Mouse (Mus musculus) megakaryocyte progenitor cell, adult 5-6 weeks (primary cell): ENCODE data around the gene Adam1b. TPM values are rescaled to one million over a fixed set of nuclear protein-coding genes. Genes with fewer than 3 reads are reported as not detected.

Source experiments
- ATAC-seq: replicated peaks from 2 replicates; pipeline ENCODE4 v1.8.0; 2016; ENCODE audit warnings: mild to moderate bottlenecking, moderate TSS enrichment, inconsistent platforms; ENCODE audit not compliant: poor library complexity
- total RNA-seq, 2 experiments: library from RNA; stranded (forward) in 1 of 2; stranded (reverse) in 1 of 2; fragments of 157-497, 149-512 nt in 1 of 2; fragments of 200-1000 nt in 1 of 2; gene quantifications; 2 replicates each; pipeline versions ENCODE4 v1.2.3 to v1.2.4; 2015 to 2017

Gene Adam1b
- total RNA-seq (2015) (0.05 TPM in 1 of 2 replicates, not detected in the other), total RNA-seq (2017) (0.25 TPM in 1 of 2 replicates, not detected in the other)

GRCm38 (mm10) chr5:121503231-121503630 is at the start of gene Adam1b:
Adam1b (minus strand) TSS chr5:121503435.
- ATAC-seq, result no peak

GRCm38 (mm10) chr5:121549196-121549595 is 46.0 kb upstream of the Adam1b start:
- no peak for ATAC-seq

- ATAC-seq, result no peak
Observed at GRCm38 (mm10) chr5:121547084-121547483, 43.8 kb upstream of the Adam1b start.

DNA sequence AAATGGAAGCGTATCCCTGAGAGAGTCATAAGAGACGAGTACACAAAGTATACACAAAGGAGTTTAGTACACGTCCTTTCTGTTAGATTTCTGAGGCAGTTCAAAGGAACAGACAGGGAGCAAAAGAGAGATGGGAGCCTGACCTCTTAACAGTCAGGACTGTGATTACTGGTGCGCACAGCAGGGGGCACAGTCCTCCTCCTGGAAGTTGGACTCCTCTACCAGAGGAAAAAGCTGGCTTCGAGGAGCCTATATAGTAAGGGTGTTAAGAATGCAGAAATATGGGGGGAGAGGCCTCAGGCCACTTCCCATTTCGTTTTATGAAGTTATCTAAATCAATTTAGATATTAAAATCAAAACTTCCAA is 43.3 kb upstream of the Adam1b start:
- peak; percentile 77 for ATAC-seq

GRCm38 (mm10) chr5:121545793-121546529 is 42.7 kb upstream of the Adam1b start, which contains the start of gene Mapkapk5:
Mapkapk5 (minus strand) TSS chr5:121545905.
- peak; percentile 91 for ATAC-seq

DNA sequence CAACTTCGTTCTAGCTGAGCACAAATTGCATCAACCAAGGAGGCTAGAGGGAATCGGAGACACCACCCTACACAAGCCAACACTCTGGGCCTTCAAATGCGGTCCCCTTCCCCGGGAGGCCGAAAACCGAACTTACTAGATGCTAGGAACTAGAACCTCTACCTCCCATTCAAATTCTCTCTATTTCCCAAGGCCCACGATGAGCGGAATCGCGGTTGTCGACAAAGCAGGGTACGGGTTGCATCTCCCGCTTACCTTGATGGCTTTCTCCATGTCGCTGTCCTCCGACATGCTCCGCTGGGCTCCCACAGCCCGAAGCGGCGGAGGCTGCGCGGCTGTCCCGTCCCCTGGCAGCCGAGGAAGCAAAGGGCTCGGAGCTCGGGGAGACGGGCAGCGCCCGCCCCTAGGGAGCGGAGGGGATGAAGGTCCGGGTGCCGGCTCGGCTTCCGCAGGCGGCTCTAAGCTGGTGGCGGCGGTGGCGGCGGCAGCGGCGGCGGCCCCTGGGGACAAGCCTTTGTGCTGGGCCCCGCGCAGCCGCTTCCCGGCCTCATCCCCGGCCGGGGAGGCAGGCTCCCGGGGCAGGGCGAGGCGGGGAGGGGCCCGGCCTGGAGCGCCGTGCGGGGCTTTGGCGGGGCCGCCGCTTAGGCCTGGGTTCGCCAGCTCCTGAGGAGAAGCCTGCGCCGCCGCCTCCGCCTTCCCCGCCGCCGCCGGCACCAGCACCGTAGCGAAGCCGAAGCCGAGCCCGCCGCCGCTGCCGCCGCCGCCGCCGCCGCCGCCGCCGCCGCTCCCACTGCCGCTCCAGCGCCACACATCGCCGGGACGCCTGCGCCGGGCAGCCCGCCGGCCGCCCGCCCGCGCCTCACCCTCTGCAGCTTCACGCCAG is 41.9 kb upstream of the Adam1b start, which contains the start of the genes Adam1a and Gm42878:
Gene Adam1a (minus strand): TSS at position 573 of the 883 bp plus-strand sequence.
Gene Gm42878 (minus strand): TSS at position 573 of the 883 bp plus-strand sequence.
- 0 out of 2 replicates have a peak, but pooled peaks have one; percentile 12 for ATAC-seq

- no peak for ATAC-seq
Observed at GRCm38 (mm10) chr5:121543370-121543769, 40.1 kb upstream of the Adam1b start.

- no peak for ATAC-seq
Observed at GRCm38 (mm10) chr5:121541235-121541634, 38.0 kb upstream of the Adam1b start.

GRCm38 (mm10) chr5:121540066-121540465 is 36.8 kb upstream of the Adam1b start:
- no peak for ATAC-seq

DNA sequence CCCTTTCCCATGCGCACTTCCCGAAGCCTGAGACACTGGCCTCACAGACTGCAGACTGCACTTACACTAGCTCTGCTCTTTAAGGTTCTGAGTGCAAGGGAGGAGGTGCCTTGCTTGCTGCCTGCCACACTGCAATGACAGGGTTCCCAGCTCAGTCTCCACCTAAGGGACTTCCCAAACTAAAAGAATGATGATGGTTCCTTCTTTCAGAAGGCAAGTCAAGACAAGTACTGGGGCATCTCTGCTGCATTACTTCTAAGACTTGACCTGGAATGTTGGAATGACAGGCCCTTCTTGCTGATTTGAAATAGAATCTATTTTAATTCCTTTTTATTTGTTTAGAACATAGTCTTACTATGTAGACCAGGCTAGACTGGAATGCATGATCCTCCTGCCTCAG is 34.4 kb upstream of the Adam1b start:
- ATAC-seq, result no peak

DNA sequence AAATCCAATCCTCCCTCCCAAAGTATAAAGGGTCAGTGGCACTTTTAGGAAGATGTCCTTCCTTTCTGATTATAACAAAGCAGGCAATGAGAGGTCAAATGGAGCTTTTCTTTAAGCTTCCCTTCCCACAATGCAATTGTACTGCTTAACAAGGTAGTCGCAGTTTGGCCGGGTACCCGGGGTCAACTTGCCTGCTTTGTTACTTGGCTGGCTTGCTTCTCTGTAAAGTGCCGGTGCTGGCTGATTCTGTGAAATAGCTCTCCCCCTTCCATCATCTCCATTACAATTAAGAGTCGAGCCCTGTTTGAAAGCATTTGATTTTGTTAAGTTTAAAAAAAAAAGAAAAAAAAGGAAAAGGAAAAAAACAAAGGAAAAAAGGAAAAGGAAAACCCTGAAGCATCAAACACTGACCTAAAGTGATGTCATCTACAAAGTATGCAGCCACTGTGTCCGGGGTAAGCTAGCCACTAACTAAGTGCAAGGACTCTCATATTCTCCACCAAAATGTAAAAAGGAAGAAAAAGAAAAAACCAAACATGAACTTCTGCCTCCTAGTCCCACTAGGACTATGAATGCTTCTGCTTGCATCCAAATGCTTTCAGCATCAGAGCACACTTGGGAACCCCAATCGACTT is 33.8 kb upstream of the Adam1b start:
- no peak for ATAC-seq

DNA sequence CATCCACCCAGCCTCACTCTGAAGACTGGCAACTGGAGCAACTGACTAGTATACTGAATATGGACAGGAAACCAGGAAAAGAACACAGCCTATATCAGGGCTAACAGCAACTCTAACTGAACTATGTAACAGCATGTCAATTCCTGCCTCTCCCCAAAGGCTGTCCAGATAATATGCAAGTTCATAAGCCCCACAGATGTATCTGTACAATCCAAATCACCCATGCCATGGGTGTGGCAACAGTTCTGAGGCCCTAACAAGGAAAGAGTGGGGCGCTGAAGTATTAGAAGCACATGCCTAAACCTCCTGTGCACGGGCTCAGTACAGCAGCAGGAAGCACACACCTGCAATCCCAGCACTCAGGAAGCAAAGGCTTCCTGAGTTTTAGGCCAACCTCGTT is 31.9 kb upstream of the Adam1b start:
- peak; percentile 88 for ATAC-seq

- peak; percentile 47 for ATAC-seq
Observed at GRCm38 (mm10) chr5:121534521-121534920, 31.3 kb upstream of the Adam1b start.

- no peak for ATAC-seq
Observed at GRCm38 (mm10) chr5:121526961-121527360, 23.7 kb upstream of the Adam1b start.

DNA sequence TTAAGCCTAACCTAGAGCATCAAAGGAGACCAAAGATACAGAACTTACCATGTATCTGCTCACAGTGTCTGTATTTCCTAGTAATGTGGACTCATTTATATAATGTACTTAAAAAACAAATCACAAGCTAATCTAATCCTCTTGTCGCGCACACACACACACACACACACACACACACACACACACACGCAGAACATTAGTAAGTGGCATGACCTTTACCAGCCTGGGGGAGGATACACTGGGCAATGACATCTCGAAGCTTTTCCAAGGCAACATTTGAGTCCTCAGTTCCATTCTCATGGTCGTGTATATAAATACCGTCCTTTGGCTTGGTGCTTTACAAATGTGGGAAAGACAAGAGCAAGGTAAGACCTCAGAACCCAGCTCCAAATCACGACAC is 23.3 kb upstream of the Adam1b start:
- ATAC-seq, result no peak

GRCm38 (mm10) chr5:121525774-121526450 is 22.7 kb upstream of the Adam1b start:
- ATAC-seq, result no peak

DNA sequence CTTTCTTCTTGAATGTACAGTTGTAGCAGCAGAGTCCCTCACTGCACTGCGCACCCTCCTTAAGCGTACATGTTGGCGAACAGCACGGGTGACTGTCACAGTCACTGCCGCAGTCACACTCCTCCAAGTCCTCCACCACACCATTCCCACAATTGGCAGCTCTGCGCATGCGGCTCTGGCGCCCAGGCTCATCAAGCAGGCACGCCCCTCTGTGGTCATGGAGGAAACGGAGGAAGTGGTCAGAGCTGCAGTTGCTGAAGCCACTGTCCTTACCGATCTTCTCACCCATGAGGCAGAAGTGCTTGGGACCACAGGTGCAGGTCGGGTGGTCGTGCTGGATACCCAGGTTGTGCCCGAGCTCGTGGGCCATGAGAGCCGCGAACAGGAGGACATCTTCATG is 16.5 kb upstream of the Adam1b start:
- peak; percentile 93 for ATAC-seq

DNA sequence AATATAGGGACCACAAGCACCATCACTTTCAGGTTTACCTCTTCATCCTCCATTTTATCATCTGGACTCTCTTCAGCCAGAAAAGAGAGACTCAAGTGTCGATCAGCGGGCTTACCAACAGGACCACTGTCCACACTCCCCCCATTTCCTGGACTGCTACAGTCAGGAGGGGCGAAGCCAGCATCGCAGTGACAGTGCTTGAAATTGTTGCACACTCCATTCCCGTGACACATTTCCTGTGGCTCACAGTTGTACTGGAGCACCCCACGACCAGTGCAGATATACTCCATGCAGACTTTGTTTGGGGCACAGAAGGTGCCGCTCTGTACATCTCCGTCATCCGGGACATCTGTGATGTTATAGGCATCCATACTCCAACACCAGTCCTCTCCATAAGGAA is 15.7 kb upstream of the Adam1b start:
- peak; percentile 50; the same call in 1 of the 2 replicates for ATAC-seq

DNA sequence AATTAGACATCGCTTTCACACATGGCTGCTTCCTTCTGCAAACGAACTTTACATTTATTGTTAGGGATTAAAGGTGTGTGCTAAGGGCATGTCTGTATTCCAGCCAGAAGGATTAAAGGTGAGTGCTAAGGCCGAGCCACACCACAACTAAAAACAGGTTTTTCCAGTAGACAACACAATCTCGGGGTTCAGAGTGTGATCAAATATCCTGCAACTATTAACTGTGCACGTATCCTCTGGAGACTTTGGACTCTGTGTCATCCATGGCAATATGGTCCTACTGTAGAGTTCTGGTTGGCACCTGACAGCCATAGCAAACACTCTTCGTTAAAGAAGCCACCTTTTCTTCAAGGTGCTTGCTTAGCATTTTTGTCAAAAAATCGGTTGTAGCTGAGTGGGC is 6.8 kb upstream of the Adam1b start:
- ATAC-seq, result no peak

GRCm38 (mm10) chr5:121506846-121507245 is 3.6 kb upstream of the Adam1b start:
- no peak for ATAC-seq
